Mouse (Mus musculus): Measurements from ENCODE around the gene Nebl. TPM values are rescaled to one million over a fixed set of nuclear protein-coding genes. Genes with fewer than 3 reads are reported as not detected.

Gene Nebl
- polyA plus RNA-seq, 1 experiment from 2014 or later = 13.8 TPM

DNA sequence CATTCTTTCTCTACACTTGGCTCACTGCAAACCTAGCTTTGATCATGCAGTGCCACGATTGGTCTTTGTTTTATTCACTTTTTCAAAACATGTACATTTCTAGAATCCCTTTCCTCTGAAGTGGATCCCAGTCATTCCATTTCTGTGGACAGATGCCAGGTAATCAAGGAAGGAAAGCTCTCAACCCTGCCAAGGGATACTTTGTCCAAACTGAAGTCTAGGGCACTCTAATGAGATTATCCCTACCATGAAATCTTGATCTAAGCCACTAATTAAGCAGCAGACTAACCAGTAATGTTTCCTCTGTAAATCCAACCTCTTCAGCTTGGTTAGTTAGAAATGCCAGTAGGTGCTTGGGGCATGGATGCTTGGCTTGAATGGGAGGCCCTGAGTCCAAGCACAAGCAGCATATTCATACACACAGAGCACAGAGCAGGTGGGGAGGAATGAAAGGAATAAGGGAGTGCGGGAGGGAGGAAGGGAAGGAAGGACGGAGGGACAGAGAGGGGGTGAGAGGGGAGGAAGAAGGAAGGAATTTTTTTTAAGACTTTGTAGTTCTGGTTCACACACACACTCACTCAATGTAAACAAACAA is 184.8 kb downstream of the Nebl start:
- WGBS = 26% methylated on average over 3 of the region's 3 CpGs
- no peak overlapping the region for H3K9ac ChIP-seq (replicated peaks; ENCODE audit: low read depth, low read length)
- H3K4me3 ChIP-seq (replicated peaks; ENCODE audit: low read length) = no peak overlapping the region
- H3K36me3 ChIP-seq (ENCODE audit: control insufficient read depth, insufficient read depth) = no peaks in the 10 kb centered on the region
- no peaks in the 10 kb centered on the region for H3K27me3 ChIP-seq (replicated peaks; ENCODE audit: control insufficient read depth, insufficient read depth, low read length)
- no peak overlapping the region for H3K4me2 ChIP-seq (ENCODE audit: low read length)
- H3K27ac ChIP-seq (ENCODE audit: low read length) = no peak overlapping the region
- no peaks in the 10 kb centered on the region for H3K9me3 ChIP-seq (ENCODE audit: control insufficient read depth, low read length)
- ATAC-seq = peak; percentile 65; the same call in 1 of the 2 replicates
- H3K4me1 ChIP-seq (replicated peaks; ENCODE audit: control insufficient read depth, insufficient read depth, low read length) = no peaks in the 10 kb centered on the region

DNA sequence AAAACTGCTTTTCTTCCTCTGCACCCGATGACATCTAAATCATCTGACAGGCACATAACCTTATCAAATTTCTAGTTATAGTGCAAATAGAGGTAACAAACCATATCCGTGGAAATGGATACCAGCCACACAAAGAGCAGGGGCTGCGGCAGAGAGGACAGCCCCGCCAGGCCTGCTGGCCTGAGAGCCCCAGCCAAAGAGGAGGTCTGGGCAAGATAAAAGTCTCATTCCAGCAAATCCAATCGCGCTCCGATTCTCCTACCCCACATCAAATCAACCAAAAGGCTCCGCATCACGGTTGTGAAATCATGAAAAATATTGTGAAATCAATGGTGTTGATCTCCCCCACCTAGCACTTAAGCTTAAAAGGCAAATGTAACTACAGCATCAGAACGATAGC is 191.5 kb downstream of the Nebl start:
- H3K9ac ChIP-seq (replicated peaks; ENCODE audit: low read depth, low read length) = no peak overlapping the region
- H3K27me3 ChIP-seq (replicated peaks; ENCODE audit: control insufficient read depth, insufficient read depth, low read length) = no peaks in the 10 kb centered on the region
- 90% methylated on average over 10 of the region's 10 CpGs for WGBS
- no peak overlapping the region for H3K27ac ChIP-seq (ENCODE audit: low read length)
- H3K4me3 ChIP-seq (replicated peaks; ENCODE audit: low read length) = no peak overlapping the region
- no peaks in the 10 kb centered on the region for H3K9me3 ChIP-seq (ENCODE audit: control insufficient read depth, low read length)
- H3K4me2 ChIP-seq (ENCODE audit: low read length) = no peak overlapping the region
- no peak for ATAC-seq
- 0 out of 2 replicates have a peak, but pooled peaks cover 4% of the 10 kb centered on the region for H3K4me1 ChIP-seq (replicated peaks; ENCODE audit: control insufficient read depth, insufficient read depth, low read length)
- no peaks in the 10 kb centered on the region for H3K36me3 ChIP-seq (ENCODE audit: control insufficient read depth, insufficient read depth)

DNA sequence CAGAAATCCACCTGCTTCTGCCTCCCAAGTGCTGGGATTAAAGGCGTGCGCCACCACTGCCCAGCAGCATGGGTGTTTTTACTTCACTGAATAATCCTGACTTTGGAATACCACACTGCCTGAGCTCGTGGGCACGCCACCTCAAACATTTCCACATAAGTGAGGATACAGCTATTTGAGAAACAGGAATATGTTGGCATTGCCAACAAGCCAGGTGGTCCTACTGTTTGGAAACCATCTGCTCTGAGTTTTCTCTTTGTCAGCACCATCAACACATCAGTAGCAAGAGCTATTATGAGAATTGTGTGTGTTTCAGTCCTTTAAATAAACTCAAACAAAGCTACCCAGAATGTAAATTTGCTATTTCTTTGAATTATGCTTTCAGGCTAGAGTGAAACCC is 192.8 kb downstream of the Nebl start:
- no peaks in the 10 kb centered on the region for H3K9me3 ChIP-seq (ENCODE audit: control insufficient read depth, low read length)
- peak; percentile 90 for ATAC-seq

DNA sequence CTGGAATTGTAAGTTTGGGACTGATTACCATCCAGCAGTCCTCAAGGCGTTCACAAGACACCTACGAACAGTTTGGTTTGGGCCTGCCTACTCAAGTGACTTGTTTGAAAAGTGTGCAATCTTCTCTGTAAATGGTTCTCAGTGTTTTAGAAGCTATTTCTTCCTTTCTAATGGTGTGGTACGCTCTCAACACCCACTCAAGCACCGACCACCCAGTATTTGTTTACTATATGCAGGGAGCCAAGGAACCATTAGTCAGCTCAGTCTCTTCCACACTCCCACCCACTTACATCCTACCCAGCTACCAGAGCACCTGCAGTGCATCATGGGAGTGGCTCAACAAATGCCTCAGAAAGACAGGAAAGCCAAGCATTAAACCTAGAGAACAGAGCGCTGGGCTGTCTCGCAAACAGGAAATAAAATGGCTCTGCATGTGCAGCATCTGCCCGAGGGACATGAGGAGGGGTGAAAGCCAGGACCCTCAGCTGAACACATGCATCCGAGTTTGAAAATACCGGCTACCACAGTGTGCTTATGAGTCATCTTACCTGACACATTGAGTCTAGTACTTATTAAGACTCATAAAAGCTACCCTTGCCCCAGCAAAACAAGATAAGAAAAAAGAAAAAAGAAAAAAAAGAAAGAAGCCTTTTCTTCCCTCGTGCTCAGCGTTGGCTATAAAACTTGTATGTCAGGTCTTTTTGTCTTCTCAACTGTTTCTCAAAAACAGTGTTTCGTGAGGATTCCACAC is 199.7 kb downstream of the Nebl start:
- H3K27ac ChIP-seq (ENCODE audit: low read length) = no peak overlapping the region
- H3K9me3 ChIP-seq (ENCODE audit: control insufficient read depth, low read length) = no peaks in the 10 kb centered on the region
- H3K4me1 ChIP-seq (replicated peaks; ENCODE audit: control insufficient read depth, insufficient read depth, low read length) = no peaks in the 10 kb centered on the region
- WGBS = 85% methylated on average over 12 of the region's 12 CpGs
- no peaks in the 10 kb centered on the region for H3K27me3 ChIP-seq (replicated peaks; ENCODE audit: control insufficient read depth, insufficient read depth, low read length)
- ATAC-seq = no peak
- no peak overlapping the region for H3K9ac ChIP-seq (replicated peaks; ENCODE audit: low read depth, low read length)
- H3K36me3 ChIP-seq (ENCODE audit: control insufficient read depth, insufficient read depth) = no peaks in the 10 kb centered on the region
- H3K4me2 ChIP-seq (ENCODE audit: low read length) = no peak overlapping the region
- H3K4me3 ChIP-seq (replicated peaks; ENCODE audit: low read length) = no peak overlapping the region

More for the DNA sequence above, 192.8 kb downstream of the Nebl start:
- Histone ChIP-seq H3K4me1 (replicated peaks; ENCODE audit: control insufficient read depth, insufficient read depth, low read length) (0 out of 2 replicates have a peak, but pooled peaks cover 4% of the 10 kb centered on the region), H3K36me3 (ENCODE audit: control insufficient read depth, insufficient read depth) (no peaks in the 10 kb centered on the region), H3K4me3 (replicated peaks; ENCODE audit: low read length) (no peak overlapping the region), H3K27me3 (replicated peaks; ENCODE audit: control insufficient read depth, insufficient read depth, low read length) (no peaks in the 10 kb centered on the region), H3K9ac (replicated peaks; ENCODE audit: low read depth, low read length) (no peak overlapping the region), H3K4me2 (ENCODE audit: low read length) (no peak overlapping the region), H3K27ac (ENCODE audit: low read length) (no peak overlapping the region)
- 66% methylated on average over 4 of the region's 4 CpGs for WGBS

DNA sequence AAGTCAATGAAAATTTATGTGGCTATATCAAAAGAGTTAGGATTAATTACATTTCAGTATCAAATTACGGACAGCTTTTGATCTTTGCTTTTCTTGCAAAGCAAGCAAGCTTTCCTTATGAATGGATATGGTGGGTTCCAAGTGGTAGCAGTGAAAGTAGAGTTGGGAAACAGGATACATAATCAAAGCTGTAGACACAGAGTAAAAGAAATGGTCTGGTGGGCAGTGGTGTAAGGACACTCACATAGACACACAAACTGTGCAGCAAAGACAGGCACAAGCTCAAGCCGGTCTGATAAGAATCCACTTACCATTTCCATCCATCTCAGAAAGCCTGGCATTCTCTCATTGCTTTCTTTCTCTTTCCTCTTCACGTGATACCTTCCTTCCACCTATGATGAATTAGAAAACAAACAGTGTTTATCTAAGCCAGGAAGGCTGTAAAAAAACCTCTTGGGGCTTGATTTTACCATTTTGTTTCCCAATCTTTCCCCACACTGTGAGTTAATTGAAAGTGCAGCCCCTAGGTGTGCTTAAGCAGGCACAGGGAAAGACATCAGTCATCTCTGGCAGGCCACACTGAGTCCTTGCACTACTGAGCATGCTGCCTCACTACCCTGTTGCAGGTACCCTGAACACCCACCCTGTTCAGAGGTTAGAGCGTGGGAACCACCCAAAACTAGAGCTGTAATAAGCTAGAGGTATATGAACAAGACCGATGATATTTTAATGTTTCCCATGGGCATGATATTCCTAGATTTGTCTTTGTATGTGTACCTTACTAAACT is 205.3 kb downstream of the Nebl start:
- WGBS = 81% methylated on average over 5 of the region's 5 CpGs
- Histone ChIP-seq H3K9ac (replicated peaks; ENCODE audit: low read depth, low read length) (no peak overlapping the region), H3K27ac (ENCODE audit: low read length) (no peak overlapping the region), H3K36me3 (ENCODE audit: control insufficient read depth, insufficient read depth) (no peaks in the 10 kb centered on the region), H3K27me3 (replicated peaks; ENCODE audit: control insufficient read depth, insufficient read depth, low read length) (no peaks in the 10 kb centered on the region), H3K4me2 (ENCODE audit: low read length) (no peak overlapping the region), H3K4me3 (replicated peaks; ENCODE audit: low read length) (no peak overlapping the region), H3K4me1 (replicated peaks; ENCODE audit: control insufficient read depth, insufficient read depth, low read length) (peaks cover 10% of the 10 kb centered on the region), H3K9me3 (ENCODE audit: control insufficient read depth, low read length) (no peaks in the 10 kb centered on the region)
- ATAC-seq = no peak

DNA sequence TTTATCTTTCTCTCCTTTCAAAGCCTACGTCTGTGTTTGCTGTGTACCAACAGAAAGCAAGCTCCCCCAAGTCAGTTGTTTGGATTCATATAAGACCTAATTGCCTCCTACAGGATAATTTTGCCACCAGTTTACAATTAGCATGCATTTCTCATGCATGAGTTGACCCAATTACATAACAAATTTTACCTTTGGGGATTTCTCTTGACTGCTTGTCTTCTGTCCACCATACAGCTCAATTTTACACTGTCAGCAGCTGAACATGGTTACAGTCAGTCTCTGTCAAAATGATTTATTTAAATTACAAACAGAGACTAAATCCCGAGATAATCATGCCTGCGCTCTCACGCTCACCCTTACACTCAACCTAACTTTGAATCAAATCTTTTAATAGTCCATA is 206.1 kb downstream of the Nebl start:
- no peaks in the 10 kb centered on the region for H3K9me3 ChIP-seq (ENCODE audit: control insufficient read depth, low read length)
- no peaks in the 10 kb centered on the region for H3K27me3 ChIP-seq (replicated peaks; ENCODE audit: control insufficient read depth, insufficient read depth, low read length)
- H3K27ac ChIP-seq (ENCODE audit: low read length) = no peak overlapping the region
- H3K4me2 ChIP-seq (ENCODE audit: low read length) = no peak overlapping the region
- no peak overlapping the region for H3K4me3 ChIP-seq (replicated peaks; ENCODE audit: low read length)
- ATAC-seq = 0 out of 2 replicates have a peak, but pooled peaks have one; percentile 31
- whole genome bisulfite sequencing = 30% methylated on average over 4 of the region's 4 CpGs
- H3K4me1 ChIP-seq (replicated peaks; ENCODE audit: control insufficient read depth, insufficient read depth, low read length) = peaks cover 10% of the 10 kb centered on the region
- no peaks in the 10 kb centered on the region for H3K36me3 ChIP-seq (ENCODE audit: control insufficient read depth, insufficient read depth)
- no peak overlapping the region for H3K9ac ChIP-seq (replicated peaks; ENCODE audit: low read depth, low read length)

DNA sequence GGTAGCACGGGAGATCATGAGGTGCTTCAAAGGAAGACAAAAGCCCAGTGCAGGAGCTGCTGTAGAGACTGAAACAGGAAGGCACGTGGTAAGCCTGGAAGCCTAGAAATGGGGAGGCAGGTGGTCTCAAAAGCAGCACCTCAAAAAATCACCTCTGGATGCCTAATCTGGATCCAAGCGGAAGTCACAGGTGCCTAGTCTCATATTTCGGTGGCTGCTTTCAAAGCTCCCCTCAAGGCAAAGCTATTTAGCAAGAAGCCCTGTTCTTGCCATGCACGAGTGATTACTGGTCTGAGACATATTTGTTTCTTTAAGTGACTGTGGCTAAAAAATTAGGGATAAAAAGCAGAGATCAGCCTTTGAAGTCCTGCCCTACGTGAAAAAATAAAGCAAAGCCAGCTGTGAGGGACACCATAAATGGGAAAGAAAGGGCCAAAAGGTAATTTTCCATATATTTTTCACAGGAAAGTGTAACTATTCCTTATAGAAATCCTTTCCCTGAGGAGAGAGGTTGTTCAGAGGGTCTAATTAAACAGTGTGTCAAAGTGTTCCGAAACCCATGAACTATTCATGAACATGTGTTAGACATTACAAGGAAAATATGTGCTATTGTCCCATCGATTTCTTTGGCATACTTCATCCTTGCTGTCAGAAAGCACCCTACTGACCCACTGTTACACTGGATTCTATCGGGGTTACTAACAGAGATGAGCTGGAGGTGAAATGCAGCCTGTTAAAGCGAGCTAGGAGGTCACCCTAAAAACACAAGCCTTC is 206.9 kb downstream of the Nebl start:
- no peaks in the 10 kb centered on the region for H3K27me3 ChIP-seq (replicated peaks; ENCODE audit: control insufficient read depth, insufficient read depth, low read length)
- H3K4me2 ChIP-seq (ENCODE audit: low read length) = no peak overlapping the region
- no peak overlapping the region for H3K27ac ChIP-seq (ENCODE audit: low read length)
- ATAC-seq = peak; percentile 52
- 39% methylated on average over 10 of the region's 10 CpGs for WGBS
- peaks cover 10% of the 10 kb centered on the region for H3K4me1 ChIP-seq (replicated peaks; ENCODE audit: control insufficient read depth, insufficient read depth, low read length)
- no peaks in the 10 kb centered on the region for H3K9me3 ChIP-seq (ENCODE audit: control insufficient read depth, low read length)
- H3K36me3 ChIP-seq (ENCODE audit: control insufficient read depth, insufficient read depth) = no peaks in the 10 kb centered on the region
- no peak overlapping the region for H3K4me3 ChIP-seq (replicated peaks; ENCODE audit: low read length)
- H3K9ac ChIP-seq (replicated peaks; ENCODE audit: low read depth, low read length) = no peak overlapping the region

DNA sequence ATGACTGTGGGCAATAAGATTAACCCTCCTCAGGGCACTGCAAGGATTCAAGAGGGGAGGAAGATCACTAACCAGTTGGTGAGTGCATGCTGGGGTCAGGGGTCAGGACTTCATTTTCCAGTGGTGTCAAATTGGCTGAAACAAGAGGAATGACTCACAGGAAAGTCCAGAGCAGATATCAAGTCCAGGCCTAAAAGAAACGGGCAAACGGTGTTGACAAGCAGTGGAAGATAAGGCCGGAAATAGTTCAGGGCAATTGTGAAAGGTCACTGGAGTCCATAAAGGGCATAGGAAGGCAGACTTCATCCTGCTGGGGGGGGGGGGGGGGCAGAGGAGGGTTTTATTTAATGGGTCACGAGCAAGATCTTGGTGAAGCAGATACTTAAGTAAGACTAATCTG is 207.5 kb downstream of the Nebl start:
- Histone ChIP-seq H3K9me3 (ENCODE audit: control insufficient read depth, low read length) (no peaks in the 10 kb centered on the region), H3K9ac (replicated peaks; ENCODE audit: low read depth, low read length) (no peak overlapping the region), H3K36me3 (ENCODE audit: control insufficient read depth, insufficient read depth) (no peaks in the 10 kb centered on the region), H3K4me1 (replicated peaks; ENCODE audit: control insufficient read depth, insufficient read depth, low read length) (peaks cover 10% of the 10 kb centered on the region), H3K4me3 (replicated peaks; ENCODE audit: low read length) (no peak overlapping the region), H3K4me2 (ENCODE audit: low read length) (no peak overlapping the region), H3K27me3 (replicated peaks; ENCODE audit: control insufficient read depth, insufficient read depth, low read length) (no peaks in the 10 kb centered on the region), H3K27ac (ENCODE audit: low read length) (no peak overlapping the region)
- 68% methylated on average over 4 of the region's 4 CpGs for WGBS
- ATAC-seq = no peak

DNA sequence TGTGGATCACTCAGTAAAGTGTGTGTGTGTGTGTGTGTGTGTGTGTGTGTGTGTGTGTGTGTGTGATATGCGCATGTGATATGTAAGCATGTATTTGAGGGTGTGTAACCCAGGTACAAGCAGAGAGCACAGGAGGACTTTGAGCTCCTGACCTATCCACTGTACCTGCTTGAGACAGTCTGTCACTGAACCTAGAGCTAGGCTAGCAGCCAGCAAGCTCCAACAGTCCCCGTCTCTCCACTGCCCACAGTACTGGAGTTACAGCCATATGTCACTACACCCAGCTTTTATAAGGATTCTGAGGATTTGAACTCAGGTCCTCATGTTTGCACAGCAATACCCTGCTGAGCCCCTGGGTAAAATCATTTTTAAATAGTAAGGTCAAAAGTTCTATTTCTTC is 215.6 kb downstream of the Nebl start:
- Histone ChIP-seq H3K4me1 (replicated peaks; ENCODE audit: control insufficient read depth, insufficient read depth, low read length) (no peaks in the 10 kb centered on the region), H3K4me3 (replicated peaks; ENCODE audit: low read length) (no peak overlapping the region), H3K9ac (replicated peaks; ENCODE audit: low read depth, low read length) (no peak overlapping the region), H3K27ac (ENCODE audit: low read length) (no peak overlapping the region), H3K36me3 (ENCODE audit: control insufficient read depth, insufficient read depth) (no peaks in the 10 kb centered on the region), H3K9me3 (ENCODE audit: control insufficient read depth, low read length) (no peaks in the 10 kb centered on the region), H3K4me2 (ENCODE audit: low read length) (no peak overlapping the region), H3K27me3 (replicated peaks; ENCODE audit: control insufficient read depth, insufficient read depth, low read length) (no peaks in the 10 kb centered on the region)
- WGBS = 77% methylated on average over 2 of the region's 2 CpGs
- no peak for ATAC-seq
